Mouse (Mus musculus) embryonic facial prominence, embryonic 14.5 days (tissue): ENCODE data around the gene Rad51c. TPM values are rescaled to one million over a fixed set of nuclear protein-coding genes. Genes with fewer than 3 reads are reported as not detected.
A peak's percentile ranks its signal among the peaks of the same experiment; 100 is the strongest.
"Not testable (repeated sequence)": the region's sequence is repeated elsewhere in the genome, so short reads cannot be mapped to it uniquely, and the experiment has no call there.

Experiments
- ATAC-seq: fragments of 200-750 bp; cut with Nextera tagmentation; 2 replicates; pipeline ENCODE4 v1.8.0; 2017; ENCODE audit warnings: low read depth, moderate number of reproducible peaks, moderate TSS enrichment
- DNase-seq: peaks from one replicate; pipeline ENCODE4 v3.0.0-alpha.2; 2015; ENCODE audit warnings: low spot score
- H3K27ac ChIP-seq: fragments of 300-500 bp; sonication (generic); replicated peaks from 2 replicates; pipeline ENCODE4 v1.5.1; 2014; ENCODE audit warnings: low read depth, mild to moderate bottlenecking, low read length, moderate library complexity
- H3K27me3 ChIP-seq: fragments of 300-500 bp; sonication (generic); replicated peaks from 2 replicates; pipeline ENCODE4 v1.6.1; 2014; ENCODE audit warnings: low read length; ENCODE audit not compliant: control insufficient read depth, insufficient read depth
- H3K36me3 ChIP-seq: fragments of 300-500 bp; sonication (generic); 2 replicates; pipeline ENCODE4 v1.6.1; 2014; ENCODE audit warnings: low read length, mixed read lengths; ENCODE audit not compliant: control insufficient read depth, insufficient read depth
- H3K4me1 ChIP-seq: fragments of 300-500 bp; sonication (generic); 2 replicates; pipeline ENCODE4 v1.6.1; 2014; ENCODE audit warnings: antibody characterized with exemption, low read length; ENCODE audit not compliant: control insufficient read depth, insufficient read depth
- H3K4me2 ChIP-seq: fragments of 300-500 bp; sonication (generic); 2 replicates; pipeline ENCODE4 v1.6.1; 2014; ENCODE audit warnings: low read depth, mild to moderate bottlenecking, low read length, moderate library complexity, mixed read lengths
- H3K4me3 ChIP-seq: fragments of 300-500 bp; sonication (generic); 2 replicates; pipeline ENCODE4 v1.5.1; 2014; ENCODE audit warnings: low read depth, mild to moderate bottlenecking, low read length
- H3K9ac ChIP-seq: fragments of 300-500 bp; sonication (generic); 2 replicates; pipeline ENCODE4 v1.6.1; 2014; ENCODE audit warnings: low read depth, mild to moderate bottlenecking, low read length, moderate library complexity, mixed read lengths
- H3K9me3 ChIP-seq: fragments of 300-500 bp; sonication (generic); 2 replicates; pipeline ENCODE4 v1.6.1; 2016; ENCODE audit warnings: low read length; ENCODE audit not compliant: control insufficient read depth
- WGBS: fragments of 180-500 bp; shearing (Covaris S2); extraction: QIAGEN DNeasy Blood & Tissue Kit; methylation state at CpG from one replicate; pipeline ENCODE4 v1.1.7; 2014; 5-methylcytosine and 5-hydroxymethylcytosine counted together
- polyA plus RNA-seq: library from polyadenylated mRNA; unstranded; fragments of >200 nt; fragmentation: Nextera tagmentation; extraction: Ambion mirVana; gene quantifications from 2 replicates; pipeline ENCODE4 v1.2.1, GENCODE M21; 2014

Gene Rad51c
- polyA plus RNA-seq, 1 experiment from 2014 or later, result 5.2 TPM

- H3K27ac ChIP-seq, result no peak overlapping the region
- no peaks in the 10 kb centered on the region for H3K27me3 ChIP-seq
- no peaks in the 10 kb centered on the region for H3K36me3 ChIP-seq
- no peak overlapping the region for H3K4me3 ChIP-seq
- DNase-seq (no peak), ATAC-seq (no peak)
- H3K4me1 ChIP-seq, result no peaks in the 10 kb centered on the region
- no peak overlapping the region for H3K9ac ChIP-seq
- WGBS, result 38% methylated on average over 5 of the region's 5 CpGs
- no peaks in the 10 kb centered on the region for H3K9me3 ChIP-seq
- no peak overlapping the region for H3K4me2 ChIP-seq
Observed at GRCm38 (mm10) chr11:87416120-87416519, 11.4 kb upstream of the Rad51c start.

- H3K27me3 ChIP-seq, H3K9me3 ChIP-seq, H3K4me1 ChIP-seq, H3K9ac ChIP-seq, H3K27ac ChIP-seq, H3K4me3 ChIP-seq, H3K4me2 ChIP-seq, H3K36me3 ChIP-seq, ATAC-seq: not testable (repeated sequence)
- WGBS, result 64% methylated on average over 3 of the region's 3 CpGs
- DNase-seq, result peak; percentile 58
Observed at GRCm38 (mm10) chr11:87413412-87413811, 8.7 kb upstream of the Rad51c start.

GRCm38 (mm10) chr11:87404111-87404853 lies 472 bp downstream of the Rad51c start:
- H3K4me1 ChIP-seq, result peaks cover 4% of the 10 kb centered on the region
- no peaks in the 10 kb centered on the region for H3K36me3 ChIP-seq
- no peaks in the 10 kb centered on the region for H3K9me3 ChIP-seq
- DNase-seq (peak; percentile 96), ATAC-seq (peak; percentile 95)
- peak overlapping the region; percentile 74 for H3K4me2 ChIP-seq
- peak overlapping the region; percentile 80 for H3K9ac ChIP-seq
- WGBS, result 2% methylated on average over 54 of the region's 58 CpGs
- H3K4me3 ChIP-seq, result peak overlapping the region; percentile 64
- H3K27me3 ChIP-seq, result no peaks in the 10 kb centered on the region
- peak overlapping the region; percentile 95 for H3K27ac ChIP-seq

- Histone ChIP-seq H3K4me1 (no peaks in the 10 kb centered on the region), H3K4me2 (no peak overlapping the region), H3K9ac (no peak overlapping the region), H3K36me3 (0 out of 2 replicates have a peak, but pooled peaks cover 2% of the 10 kb centered on the region), H3K4me3 (no peak overlapping the region), H3K9me3 (no peaks in the 10 kb centered on the region), H3K27me3 (no peaks in the 10 kb centered on the region), H3K27ac (no peak overlapping the region)
- DNase-seq (no peak), ATAC-seq (no peak)
- whole genome bisulfite sequencing, result 93% methylated on average over 2 of the region's 2 CpGs
Observed at GRCm38 (mm10) chr11:87398402-87398801, 6.4 kb downstream of the Rad51c start.

GRCm38 (mm10) chr11:87393855-87394254 lies 10.9 kb downstream of the Rad51c start:
- no peak overlapping the region for H3K9ac ChIP-seq
- H3K4me3 ChIP-seq, result no peak overlapping the region
- ATAC-seq (no peak), DNase-seq (peak; percentile 37)
- no peaks in the 10 kb centered on the region for H3K27me3 ChIP-seq
- H3K4me1 ChIP-seq, result no peaks in the 10 kb centered on the region
- H3K36me3 ChIP-seq, result 0 out of 2 replicates have a peak, but pooled peaks cover 8% of the 10 kb centered on the region
- 38% methylated on average over 1 of the region's 1 CpGs for WGBS
- H3K4me2 ChIP-seq, result no peak overlapping the region
- no peaks in the 10 kb centered on the region for H3K9me3 ChIP-seq
- H3K27ac ChIP-seq, result no peak overlapping the region

- WGBS, result 91% methylated on average over 1 of the region's 1 CpGs
- DNase-seq (no peak), ATAC-seq (no peak)
- Histone ChIP-seq H3K4me1 (no peaks in the 10 kb centered on the region), H3K9ac (no peak overlapping the region), H3K9me3 (no peaks in the 10 kb centered on the region), H3K4me2 (no peak overlapping the region), H3K27me3 (no peaks in the 10 kb centered on the region), H3K36me3 (0 out of 2 replicates have a peak, but pooled peaks cover 4% of the 10 kb centered on the region), H3K27ac (no peak overlapping the region), H3K4me3 (no peak overlapping the region)
Observed at GRCm38 (mm10) chr11:87385676-87386075, 19.1 kb downstream of the Rad51c start.

- WGBS, result 96% methylated on average over 4 of the region's 4 CpGs
- no peak for ATAC-seq
- no peaks in the 10 kb centered on the region for H3K4me1 ChIP-seq
- no peak for DNase-seq
- 0 out of 2 replicates have a peak, but pooled peaks cover 3% of the 10 kb centered on the region for H3K36me3 ChIP-seq
- H3K4me3 ChIP-seq, result no peak overlapping the region
- H3K27ac ChIP-seq, result no peak overlapping the region
- no peak overlapping the region for H3K9ac ChIP-seq
- no peaks in the 10 kb centered on the region for H3K27me3 ChIP-seq
- no peaks in the 10 kb centered on the region for H3K9me3 ChIP-seq
- no peak overlapping the region for H3K4me2 ChIP-seq
Observed at GRCm38 (mm10) chr11:87384551-87384950, 20.2 kb downstream of the Rad51c start.

GRCm38 (mm10) chr11:87367865-87368580 lies 36.7 kb downstream of the Rad51c start:
- H3K27ac ChIP-seq, result no peak overlapping the region
- H3K9me3 ChIP-seq, result no peaks in the 10 kb centered on the region
- DNase-seq, result no peak
- ATAC-seq, result no peak
- H3K36me3 ChIP-seq, result no peaks in the 10 kb centered on the region
- 51% methylated on average over 9 of the region's 9 CpGs for WGBS
- H3K4me3 ChIP-seq, result no peak overlapping the region
- H3K9ac ChIP-seq, result no peak overlapping the region
- H3K4me1 ChIP-seq, result no peaks in the 10 kb centered on the region
- no peaks in the 10 kb centered on the region for H3K27me3 ChIP-seq
- no peak overlapping the region for H3K4me2 ChIP-seq
